Mouse (Mus musculus) bone marrow, adult 2 months (tissue): ENCODE results near the gene Osbpl9.

Experiments used
- CTCF ChIP-seq: fragments of 200-500 bp; IDR thresholded peaks from 2 replicates; pipeline ENCODE4 v1.5.1; 2011; ENCODE audit warnings: low read length, control low read depth; ENCODE audit not compliant: control insufficient read depth, insufficient read depth
- POLR2A ChIP-seq: fragments of 200-500 bp; IDR thresholded peaks from 2 replicates; pipeline ENCODE4 v1.6.1; 2011; ENCODE audit warnings: low read depth, mild to moderate bottlenecking, control low read depth, low read length, borderline replicate concordance; ENCODE audit not compliant: control insufficient read depth

GRCm38 (mm10) chr4:109043756-109044155 is 158.3 kb downstream of the Osbpl9 start:
- no peak for TF ChIP-seq POLR2A
- TF ChIP-seq CTCF = no peak
